Mouse (Mus musculus): ENCODE measurements around the gene Atg16l1. TPM values are rescaled to one million over a fixed set of nuclear protein-coding genes. Genes with fewer than 3 reads are reported as not detected.

Gene Atg16l1
- polyA plus RNA-seq (2014; fragmentation: Illumina TruSeq; extraction: RNeasy Lipid Tissue Mini Kit (QIAGEN cat#74804)), result 21.3 TPM

DNA sequence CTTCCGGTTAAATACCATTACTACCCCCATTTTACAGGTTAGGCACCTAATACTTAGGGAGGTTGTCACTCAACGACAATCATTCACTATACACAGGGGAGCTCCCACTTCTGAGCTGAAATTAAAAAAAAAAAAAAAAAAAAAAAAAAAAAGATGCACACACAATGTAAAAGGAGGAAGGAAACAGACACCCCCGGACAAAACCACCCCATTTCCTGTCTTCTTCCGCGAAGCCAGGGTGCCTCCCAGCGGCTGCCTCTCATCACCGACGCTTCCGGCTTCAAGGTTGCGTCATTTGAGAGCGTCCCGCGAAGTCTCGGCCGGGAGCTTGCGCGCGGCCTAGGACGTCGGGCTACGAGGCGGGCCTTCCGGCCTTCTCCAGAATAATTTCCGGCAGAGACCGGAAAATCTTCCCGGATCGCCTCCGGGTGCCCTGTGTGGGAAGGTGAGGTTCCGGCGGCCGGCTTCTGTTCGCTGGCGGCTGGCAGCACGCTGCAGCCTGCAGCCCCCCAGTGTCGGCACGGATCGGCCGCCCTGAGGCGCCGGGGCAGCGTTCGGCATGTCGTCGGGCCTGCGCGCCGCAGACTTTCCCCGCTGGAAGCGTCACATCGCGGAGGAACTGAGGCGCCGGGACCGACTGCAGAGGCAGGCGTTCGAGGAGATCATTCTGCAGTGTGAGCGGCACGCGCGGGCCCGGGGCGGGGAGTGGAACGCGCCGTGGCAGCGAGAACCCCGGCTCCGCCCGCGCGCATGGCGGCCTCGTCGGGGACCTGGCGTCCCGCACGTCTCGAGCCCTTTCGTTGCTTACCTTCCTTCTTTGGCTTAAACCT, at the start of gene Atg16l1:
Gene Atg16l1 (plus strand): TSS at position 230 of the 830 bp plus-strand sequence.

DNA sequence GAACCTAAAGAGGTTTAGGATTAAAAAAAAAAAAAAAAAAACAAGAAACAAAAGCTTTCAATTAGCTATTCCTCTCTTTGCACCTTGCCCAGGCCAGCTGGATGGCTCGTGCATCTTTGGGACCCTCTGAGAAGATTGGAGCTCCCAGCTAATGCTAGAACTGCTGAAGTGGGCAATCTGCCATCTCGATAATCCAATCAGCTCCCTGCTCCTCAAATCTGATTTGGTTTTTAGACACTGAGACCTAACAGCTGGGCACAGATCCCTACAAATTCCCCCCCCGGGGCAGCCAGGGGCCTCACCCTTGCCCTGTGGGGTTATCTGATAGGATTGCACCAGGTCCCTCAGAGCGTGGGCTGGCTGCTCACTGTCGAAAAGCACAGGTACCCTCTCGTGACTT, 47.9 kb downstream of the Atg16l1 start, which contains the start of gene Sag:
Gene Sag (plus strand): TSS at position 105 of the 400 bp plus-strand sequence.

Other genes with a start within 250 kb of the Atg16l1 start
- not detected for gene Neu2, start 246.0 kb upstream of the Atg16l1 start, polyA plus RNA-seq (2014; fragmentation: Illumina TruSeq; extraction: RNeasy Lipid Tissue Mini Kit (QIAGEN cat#74804))
- gene Ngef, start 182.0 kb upstream of the Atg16l1 start, polyA plus RNA-seq (2014; fragmentation: Illumina TruSeq; extraction: RNeasy Lipid Tissue Mini Kit (QIAGEN cat#74804)), result 0.46 TPM
- 1.8 TPM for gene Inpp5d, start 135.6 kb upstream of the Atg16l1 start, polyA plus RNA-seq (2014; fragmentation: Illumina TruSeq; extraction: RNeasy Lipid Tissue Mini Kit (QIAGEN cat#74804))
- not detected for gene Sag, start 47.8 kb downstream of the Atg16l1 start, polyA plus RNA-seq (2014; fragmentation: Illumina TruSeq; extraction: RNeasy Lipid Tissue Mini Kit (QIAGEN cat#74804))
- gene Dgkd, start 97.4 kb downstream of the Atg16l1 start, polyA plus RNA-seq (2014; fragmentation: Illumina TruSeq; extraction: RNeasy Lipid Tissue Mini Kit (QIAGEN cat#74804)), result 50.1 TPM

All from ovary, adult 10 weeks (tissue).